Mouse (Mus musculus) hindbrain, embryonic 12.5 days (tissue): ENCODE measurements around the gene Treml1. TPM values are rescaled to one million over a fixed set of nuclear protein-coding genes. Genes with fewer than 3 reads are reported as not detected.

Source experiments
- ATAC-seq: fragments of 200-750 bp; cut with Nextera tagmentation; 2 replicates; pipeline ENCODE4 v1.8.0; 2017; ENCODE audit warnings: moderate TSS enrichment; ENCODE audit not compliant: low FRiP score
- H3K27ac ChIP-seq: fragments of 300-500 bp; sonication (generic); 2 replicates; pipeline ENCODE4 v1.5.1; 2016; ENCODE audit warnings: mild to moderate bottlenecking
- H3K27me3 ChIP-seq: fragments of 300-500 bp; sonication (generic); 2 replicates; pipeline ENCODE4 v1.6.1; 2016; ENCODE audit warnings: mild to moderate bottlenecking
- H3K36me3 ChIP-seq: fragments of 300-500 bp; sonication (generic); 2 replicates; pipeline ENCODE4 v1.6.1; 2016; ENCODE audit warnings: mild to moderate bottlenecking
- H3K4me1 ChIP-seq: fragments of 300-500 bp; sonication (generic); 2 replicates; pipeline ENCODE4 v1.6.1; 2016
- H3K4me2 ChIP-seq: fragments of 300-500 bp; sonication (generic); replicated peaks from 2 replicates; pipeline ENCODE4 v1.6.1; 2016; ENCODE audit warnings: mild to moderate bottlenecking
- H3K4me3 ChIP-seq: fragments of 300-500 bp; sonication (generic); 2 replicates; pipeline ENCODE4 v1.5.1; 2016; ENCODE audit warnings: mild to moderate bottlenecking
- H3K9ac ChIP-seq: fragments of 300-500 bp; sonication (generic); 2 replicates; pipeline ENCODE4 v1.6.1; 2016; ENCODE audit warnings: mild to moderate bottlenecking, moderate library complexity
- H3K9me3 ChIP-seq: fragments of 300-500 bp; sonication (generic); replicated peaks from 2 replicates; pipeline ENCODE4 v1.6.1; 2016; ENCODE audit warnings: mild to moderate bottlenecking
- WGBS: fragments of 180-500 bp; shearing (Covaris S2); methylation state at CpG from one replicate; pipeline ENCODE4 v1.1.7; 2016; 5-methylcytosine and 5-hydroxymethylcytosine counted together
- polyA plus RNA-seq: library from polyadenylated mRNA; unstranded; fragments of >200 nt; fragmentation: Nextera tagmentation; extraction: Ambion mirVana; gene quantifications from 2 replicates; pipeline ENCODE4 v1.2.1, GENCODE M21; 2016

Gene Treml1
- polyA plus RNA-seq, 1 experiment from 2014 or later, result 1.7 TPM

GRCm38 (mm10) chr17:48362966-48363365 lies 3.2 kb downstream of the Treml1 start:
- ATAC-seq, result no peak
- H3K4me2 ChIP-seq, result no peak overlapping the region
- H3K27me3 ChIP-seq, result no peaks in the 10 kb centered on the region
- no peak overlapping the region for H3K9ac ChIP-seq
- H3K9me3 ChIP-seq, result no peaks in the 10 kb centered on the region
- H3K4me1 ChIP-seq, result no peaks in the 10 kb centered on the region
- no peak overlapping the region for H3K4me3 ChIP-seq
- WGBS, result 89% methylated on average over 8 of the region's 8 CpGs
- no peaks in the 10 kb centered on the region for H3K36me3 ChIP-seq
- no peak overlapping the region for H3K27ac ChIP-seq

- no peaks in the 10 kb centered on the region for H3K4me1 ChIP-seq
- H3K4me2 ChIP-seq, result no peak overlapping the region
- no peaks in the 10 kb centered on the region for H3K36me3 ChIP-seq
- H3K9me3 ChIP-seq, result no peaks in the 10 kb centered on the region
- H3K4me3 ChIP-seq, result no peak overlapping the region
- no peak overlapping the region for H3K27ac ChIP-seq
- ATAC-seq, result no peak
- no peaks in the 10 kb centered on the region for H3K27me3 ChIP-seq
- WGBS, result 78% methylated on average over 6 of the region's 6 CpGs
- no peak overlapping the region for H3K9ac ChIP-seq
Observed at GRCm38 (mm10) chr17:48363421-48363965, 3.8 kb downstream of the Treml1 start.

- H3K27ac ChIP-seq, result no peak overlapping the region
- H3K4me1 ChIP-seq, result no peaks in the 10 kb centered on the region
- no peak overlapping the region for H3K4me3 ChIP-seq
- H3K9me3 ChIP-seq, result no peaks in the 10 kb centered on the region
- H3K27me3 ChIP-seq, result no peaks in the 10 kb centered on the region
- WGBS, result 69% methylated on average over 9 of the region's 9 CpGs
- no peak overlapping the region for H3K4me2 ChIP-seq
- ATAC-seq, result no peak
- H3K36me3 ChIP-seq, result no peaks in the 10 kb centered on the region
- no peak overlapping the region for H3K9ac ChIP-seq
Observed at GRCm38 (mm10) chr17:48365511-48366155, 5.9 kb downstream of the Treml1 start.

GRCm38 (mm10) chr17:48366806-48367205 lies 7.1 kb downstream of the Treml1 start:
- Histone ChIP-seq H3K36me3 (no peaks in the 10 kb centered on the region), H3K27ac (no peak overlapping the region), H3K4me3 (no peak overlapping the region), H3K4me2 (no peak overlapping the region), H3K27me3 (no peaks in the 10 kb centered on the region), H3K9me3 (no peaks in the 10 kb centered on the region), H3K9ac (no peak overlapping the region), H3K4me1 (no peaks in the 10 kb centered on the region)
- 83% methylated on average over 5 of the region's 5 CpGs for WGBS
- no peak for ATAC-seq

- Histone ChIP-seq H3K27me3 (no peaks in the 10 kb centered on the region), H3K4me2 (no peak overlapping the region), H3K9me3 (no peaks in the 10 kb centered on the region), H3K4me1 (no peaks in the 10 kb centered on the region), H3K36me3 (no peaks in the 10 kb centered on the region), H3K27ac (no peak overlapping the region), H3K9ac (no peak overlapping the region), H3K4me3 (no peak overlapping the region)
- ATAC-seq, result no peak
Observed at GRCm38 (mm10) chr17:48371621-48372020, 11.9 kb downstream of the Treml1 start.

GRCm38 (mm10) chr17:48372987-48373386 lies 13.3 kb downstream of the Treml1 start:
- no peaks in the 10 kb centered on the region for H3K36me3 ChIP-seq
- H3K27me3 ChIP-seq, result no peaks in the 10 kb centered on the region
- H3K27ac ChIP-seq, result no peak overlapping the region
- H3K9ac ChIP-seq, result no peak overlapping the region
- H3K4me3 ChIP-seq, result no peak overlapping the region
- H3K9me3 ChIP-seq, result no peaks in the 10 kb centered on the region
- no peak for ATAC-seq
- WGBS, result 82% methylated on average over 8 of the region's 8 CpGs
- no peak overlapping the region for H3K4me2 ChIP-seq
- no peaks in the 10 kb centered on the region for H3K4me1 ChIP-seq

- Histone ChIP-seq H3K9ac (no peak overlapping the region), H3K36me3 (no peaks in the 10 kb centered on the region), H3K4me2 (no peak overlapping the region), H3K4me1 (no peaks in the 10 kb centered on the region), H3K9me3 (no peaks in the 10 kb centered on the region), H3K4me3 (no peak overlapping the region), H3K27ac (no peak overlapping the region), H3K27me3 (no peaks in the 10 kb centered on the region)
- 93% methylated on average over 1 of the region's 1 CpGs for WGBS
- no peak for ATAC-seq
Observed at GRCm38 (mm10) chr17:48376102-48376501, 16.4 kb downstream of the Treml1 start.

- Histone ChIP-seq H3K4me2 (no peak overlapping the region), H3K27ac (no peak overlapping the region), H3K9ac (no peak overlapping the region), H3K4me3 (no peak overlapping the region), H3K4me1 (no peaks in the 10 kb centered on the region), H3K36me3 (no peaks in the 10 kb centered on the region), H3K27me3 (no peaks in the 10 kb centered on the region), H3K9me3 (no peaks in the 10 kb centered on the region)
- ATAC-seq, result no peak
Observed at GRCm38 (mm10) chr17:48379050-48379449, 19.3 kb downstream of the Treml1 start.

GRCm38 (mm10) chr17:48385786-48386461 lies 26.2 kb downstream of the Treml1 start:
- Histone ChIP-seq H3K27me3 (no peaks in the 10 kb centered on the region), H3K27ac (no peak overlapping the region), H3K9me3 (no peaks in the 10 kb centered on the region), H3K36me3 (peaks cover 50% of the 10 kb centered on the region), H3K4me3 (no peak overlapping the region), H3K9ac (no peak overlapping the region), H3K4me2 (no peak overlapping the region), H3K4me1 (no peaks in the 10 kb centered on the region)
- ATAC-seq, result no peak
- WGBS, result 79% methylated on average over 2 of the region's 2 CpGs

GRCm38 (mm10) chr17:48388666-48389065 lies 28.9 kb downstream of the Treml1 start:
- H3K9ac ChIP-seq, result no peak overlapping the region
- H3K36me3 ChIP-seq, result peaks cover 77% of the 10 kb centered on the region
- H3K4me1 ChIP-seq, result no peaks in the 10 kb centered on the region
- H3K4me3 ChIP-seq, result no peak overlapping the region
- no peak overlapping the region for H3K4me2 ChIP-seq
- no peaks in the 10 kb centered on the region for H3K27me3 ChIP-seq
- 92% methylated on average over 2 of the region's 2 CpGs for WGBS
- no peaks in the 10 kb centered on the region for H3K9me3 ChIP-seq
- H3K27ac ChIP-seq, result no peak overlapping the region
- no peak for ATAC-seq

GRCm38 (mm10) chr17:48389442-48389841 lies 29.7 kb downstream of the Treml1 start:
- no peaks in the 10 kb centered on the region for H3K27me3 ChIP-seq
- no peak overlapping the region for H3K27ac ChIP-seq
- H3K4me2 ChIP-seq, result no peak overlapping the region
- 96% methylated on average over 5 of the region's 5 CpGs for WGBS
- peaks cover 85% of the 10 kb centered on the region for H3K36me3 ChIP-seq
- no peak overlapping the region for H3K4me3 ChIP-seq
- no peak overlapping the region for H3K9ac ChIP-seq
- no peaks in the 10 kb centered on the region for H3K9me3 ChIP-seq
- no peaks in the 10 kb centered on the region for H3K4me1 ChIP-seq
- no peak for ATAC-seq

- H3K27me3 ChIP-seq, result no peaks in the 10 kb centered on the region
- H3K4me3 ChIP-seq, result no peak overlapping the region
- H3K36me3 ChIP-seq, result peaks cover 94% of the 10 kb centered on the region
- no peak for ATAC-seq
- no peaks in the 10 kb centered on the region for H3K9me3 ChIP-seq
- no peak overlapping the region for H3K9ac ChIP-seq
- H3K4me2 ChIP-seq, result no peak overlapping the region
- no peak overlapping the region for H3K27ac ChIP-seq
- H3K4me1 ChIP-seq, result no peaks in the 10 kb centered on the region
- WGBS, result 96% methylated on average over 5 of the region's 5 CpGs
Observed at GRCm38 (mm10) chr17:48391446-48391845, 31.7 kb downstream of the Treml1 start.

GRCm38 (mm10) chr17:48392616-48393015 lies 32.9 kb downstream of the Treml1 start:
- ATAC-seq, result no peak
- H3K4me1 ChIP-seq, result no peaks in the 10 kb centered on the region
- H3K27me3 ChIP-seq, result no peaks in the 10 kb centered on the region
- no peaks in the 10 kb centered on the region for H3K9me3 ChIP-seq
- peaks cover 83% of the 10 kb centered on the region for H3K36me3 ChIP-seq
- H3K4me2 ChIP-seq, result no peak overlapping the region
- H3K27ac ChIP-seq, result no peak overlapping the region
- WGBS, result 97% methylated on average over 3 of the region's 3 CpGs
- no peak overlapping the region for H3K9ac ChIP-seq
- no peak overlapping the region for H3K4me3 ChIP-seq
